Mouse (Mus musculus): Measurements from ENCODE around the gene Adra2c. TPM values are rescaled to one million over a fixed set of nuclear protein-coding genes. Genes with fewer than 3 reads are reported as not detected.

The Adra2c gene
- total and polyA plus RNA-seq, 3 experiments = 0.43 to 0.52 (median 0.43) TPM

DNA sequence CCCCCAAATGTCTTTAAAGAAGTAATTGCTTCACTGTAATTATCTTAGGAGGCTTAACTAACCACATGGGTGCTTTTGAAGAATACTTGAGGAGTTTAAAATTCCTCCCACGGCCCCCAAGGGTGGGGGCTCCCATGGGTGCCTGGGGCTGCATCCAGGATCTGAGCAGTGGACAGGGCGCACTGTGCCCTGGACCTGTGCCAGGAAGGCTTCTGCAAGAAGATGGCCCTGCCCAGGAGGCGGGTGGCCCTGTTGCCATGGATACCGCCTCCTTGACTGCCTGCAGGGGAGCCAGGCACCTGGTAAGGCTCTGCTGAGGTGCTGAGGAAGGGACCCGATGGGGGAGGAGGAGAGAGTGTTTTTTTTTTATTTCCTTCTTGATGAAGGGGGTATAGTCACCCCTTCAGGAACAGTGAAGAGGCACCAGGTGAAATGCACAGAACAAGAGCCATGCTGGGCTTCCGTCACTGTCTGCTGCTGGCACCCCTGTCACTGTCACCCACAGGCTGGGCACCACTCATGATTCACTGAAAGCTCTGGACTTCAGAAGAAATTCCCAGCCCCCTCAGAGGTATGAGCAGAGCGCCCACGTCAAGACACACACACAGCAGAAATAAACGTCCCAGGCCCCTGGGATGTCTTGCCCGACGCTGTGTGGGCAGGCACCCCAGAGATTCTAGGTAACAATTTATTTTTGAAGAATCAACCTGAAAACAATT lies 32.4 kb upstream of the Adra2c start:
- Histone ChIP-seq H3K79me2 (replicated peaks; ENCODE audit: control insufficient read depth, insufficient read depth, low read length) (no peaks in the 10 kb centered on the region), H3K27me3 (ENCODE audit: control insufficient read depth, insufficient read depth, low read length) (no peaks in the 10 kb centered on the region), H3K4me1 (ENCODE audit: control insufficient read depth, insufficient read depth, low read length) (no peaks in the 10 kb centered on the region), H3K4me3 (no peak overlapping the region), H3K9ac (ENCODE audit: low read depth, low read length) (no peak overlapping the region), H3K36me3 (ENCODE audit: control insufficient read depth, insufficient read depth, low read length) (no peaks in the 10 kb centered on the region), H3K27ac (no peak overlapping the region)
- WGBS = 47% methylated on average over 11 of the region's 11 CpGs
- TF ChIP-seq POLR2A (IDR thresholded peaks at IDR 0.05; ENCODE audit: insufficient read depth, low read depth, low read length) (no peak), CTCF (IDR thresholded peaks at IDR 0.05) (no peak), EP300 (IDR thresholded peaks at IDR 0.05; ENCODE audit: insufficient read depth, low read depth, low read length) (no peak)
- intact Hi-C loops (cut with DNase I) = loop anchor here (5.0 kb wide), 1 partner anchor 102 kb away; no protein-coding TSS in a partner anchor
- DNase-seq = no peak

DNA sequence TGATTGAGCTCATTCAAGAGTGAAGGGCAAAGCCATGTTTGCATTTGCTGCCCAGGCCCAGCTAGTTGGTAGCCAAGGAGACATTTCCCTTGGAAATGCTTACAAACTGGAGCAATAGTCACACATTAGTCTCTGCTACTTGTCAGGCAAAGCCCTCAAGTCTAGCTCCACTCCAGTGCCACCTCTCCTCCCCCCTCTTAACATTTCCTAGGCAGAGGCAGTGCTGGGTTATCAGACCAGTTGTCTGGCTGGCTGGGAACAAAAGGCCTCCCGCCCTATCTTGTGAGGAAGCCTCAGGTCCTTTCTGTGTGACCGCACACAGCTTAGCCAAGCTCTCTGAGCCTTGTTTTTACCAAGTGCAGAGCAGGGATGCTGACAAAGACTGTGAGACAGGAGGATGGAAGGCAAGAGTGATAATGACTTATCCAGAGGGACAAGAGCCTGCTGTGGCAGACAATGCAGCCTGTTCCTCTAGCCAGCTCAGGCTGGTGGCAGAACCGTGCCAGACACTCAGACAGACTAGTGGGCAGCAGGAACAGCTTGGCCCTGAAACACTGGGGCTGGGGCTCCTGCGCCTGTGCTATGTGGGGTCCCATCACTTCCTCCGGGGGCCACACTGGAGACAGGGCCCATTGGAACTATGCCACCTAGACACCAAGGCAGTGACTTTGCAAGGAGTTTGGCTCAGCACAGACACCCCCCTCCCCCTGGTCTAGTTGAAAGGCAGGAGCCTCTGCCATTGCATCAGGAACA lies 23.0 kb upstream of the Adra2c start:
- no peak overlapping the region for H3K4me3 ChIP-seq
- DNase-seq = no peak
- no peak overlapping the region for H3K27ac ChIP-seq
- H3K36me3 ChIP-seq (ENCODE audit: control insufficient read depth, insufficient read depth, low read length) = no peaks in the 10 kb centered on the region
- H3K27me3 ChIP-seq (ENCODE audit: control insufficient read depth, insufficient read depth, low read length) = peaks cover 1% of the 10 kb centered on the region; the same call in 1 of the 2 replicates
- WGBS = 43% methylated on average over 5 of the region's 5 CpGs
- intact Hi-C loops (cut with DNase I) = no loop called here
- H3K4me1 ChIP-seq (ENCODE audit: control insufficient read depth, insufficient read depth, low read length) = no peaks in the 10 kb centered on the region
- H3K9ac ChIP-seq (ENCODE audit: low read depth, low read length) = no peak overlapping the region
- no peaks in the 10 kb centered on the region for H3K79me2 ChIP-seq (replicated peaks; ENCODE audit: control insufficient read depth, insufficient read depth, low read length)
- TF ChIP-seq EP300 (IDR thresholded peaks at IDR 0.05; ENCODE audit: insufficient read depth, low read depth, low read length) (no peak), CTCF (IDR thresholded peaks at IDR 0.05) (no peak), POLR2A (IDR thresholded peaks at IDR 0.05; ENCODE audit: insufficient read depth, low read depth, low read length) (no peak)

DNA sequence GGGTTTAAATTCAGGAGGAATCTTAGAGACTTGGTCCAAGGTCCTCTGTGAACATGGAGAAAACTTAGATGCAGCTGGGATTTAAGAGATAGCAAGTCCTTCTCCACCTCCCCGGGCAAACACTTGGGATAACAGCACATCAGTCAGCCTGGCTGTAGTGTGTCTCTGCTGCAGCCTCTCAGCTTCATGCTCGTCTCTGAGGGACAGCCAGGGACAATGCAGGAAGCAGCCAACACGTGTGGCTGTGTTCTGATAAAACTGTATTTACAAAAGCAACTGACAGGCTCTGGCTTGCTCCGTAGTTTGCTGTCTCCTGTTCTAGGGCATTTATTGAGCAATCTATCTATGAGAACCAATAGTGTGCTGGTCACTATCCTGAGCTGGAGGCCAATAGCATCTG lies 14.4 kb upstream of the Adra2c start:
- 13% methylated on average over 4 of the region's 4 CpGs for WGBS
- no peak for TF ChIP-seq EP300 (IDR thresholded peaks at IDR 0.05; ENCODE audit: insufficient read depth, low read depth, low read length)
- no peak for TF ChIP-seq CTCF (IDR thresholded peaks at IDR 0.05)
- no peak for TF ChIP-seq POLR2A (IDR thresholded peaks at IDR 0.05; ENCODE audit: insufficient read depth, low read depth, low read length)
- no peak overlapping the region for H3K9ac ChIP-seq (ENCODE audit: low read depth, low read length)
- H3K4me1 ChIP-seq (ENCODE audit: control insufficient read depth, insufficient read depth, low read length) = no peaks in the 10 kb centered on the region
- no peak for DNase-seq
- no peak overlapping the region for H3K27ac ChIP-seq
- no peaks in the 10 kb centered on the region for H3K79me2 ChIP-seq (replicated peaks; ENCODE audit: control insufficient read depth, insufficient read depth, low read length)
- no peaks in the 10 kb centered on the region for H3K36me3 ChIP-seq (ENCODE audit: control insufficient read depth, insufficient read depth, low read length)
- H3K27me3 ChIP-seq (ENCODE audit: control insufficient read depth, insufficient read depth, low read length) = no peaks in the 10 kb centered on the region
- no peak overlapping the region for H3K4me3 ChIP-seq
- intact Hi-C loops (cut with DNase I) = no loop called here

DNA sequence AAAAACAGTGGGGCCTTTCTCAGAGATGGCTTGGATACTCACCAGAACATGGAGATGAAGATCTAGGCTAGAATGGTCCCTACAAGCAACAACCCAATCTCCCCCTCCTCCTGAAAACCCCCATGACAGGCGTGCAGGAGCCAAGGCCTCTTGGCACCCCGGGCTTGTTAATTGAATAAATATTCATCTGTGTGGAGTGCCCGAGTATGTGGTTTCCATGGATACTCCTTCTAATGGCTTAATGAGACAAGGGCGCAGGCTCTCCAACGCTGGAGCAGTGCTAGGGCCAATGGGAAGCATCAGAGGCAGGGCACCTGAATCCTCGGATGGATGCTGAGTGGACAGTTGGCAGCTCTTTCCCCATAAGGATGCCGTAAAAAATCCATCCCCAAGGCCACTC lies 10.6 kb upstream of the Adra2c start:
- H3K4me1 ChIP-seq (ENCODE audit: control insufficient read depth, insufficient read depth, low read length) = no peaks in the 10 kb centered on the region
- no peak overlapping the region for H3K27ac ChIP-seq
- H3K27me3 ChIP-seq (ENCODE audit: control insufficient read depth, insufficient read depth, low read length) = no peaks in the 10 kb centered on the region
- DNase-seq = no peak
- H3K9ac ChIP-seq (ENCODE audit: low read depth, low read length) = no peak overlapping the region
- no peaks in the 10 kb centered on the region for H3K36me3 ChIP-seq (ENCODE audit: control insufficient read depth, insufficient read depth, low read length)
- no peaks in the 10 kb centered on the region for H3K79me2 ChIP-seq (replicated peaks; ENCODE audit: control insufficient read depth, insufficient read depth, low read length)
- TF ChIP-seq EP300 (IDR thresholded peaks at IDR 0.05; ENCODE audit: insufficient read depth, low read depth, low read length) = no peak
- no peak for TF ChIP-seq CTCF (IDR thresholded peaks at IDR 0.05)
- no peak for TF ChIP-seq POLR2A (IDR thresholded peaks at IDR 0.05; ENCODE audit: insufficient read depth, low read depth, low read length)
- 75% methylated on average over 7 of the region's 7 CpGs for WGBS
- intact Hi-C loops (cut with DNase I) = no loop called here
- H3K4me3 ChIP-seq = no peak overlapping the region

DNA sequence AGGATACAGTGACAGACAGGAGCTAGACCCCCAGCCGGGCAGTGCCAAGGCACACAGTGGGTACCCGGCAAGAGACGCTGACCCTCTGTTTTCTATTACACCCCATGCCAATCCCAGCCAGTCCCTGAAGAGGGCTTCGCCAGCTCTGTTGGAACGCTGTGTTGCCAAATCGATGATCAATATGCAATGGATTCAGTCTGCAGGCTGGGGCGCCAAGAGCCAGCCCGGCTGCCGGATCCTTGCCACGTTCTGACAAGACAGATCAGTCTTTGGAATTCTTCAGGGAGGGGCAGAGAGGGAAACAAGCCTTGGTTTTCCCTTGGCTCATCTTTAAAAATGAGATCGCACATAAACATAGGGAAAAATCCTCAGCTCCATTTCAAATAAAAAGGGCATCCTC lies 2.8 kb upstream of the Adra2c start:
- intact Hi-C loops (cut with DNase I) = loop anchor here (5.0 kb wide), 2 partner anchors 72 to 88 kb away; no protein-coding TSS in a partner anchor
- DNase-seq = no peak
- H3K36me3 ChIP-seq (ENCODE audit: control insufficient read depth, insufficient read depth, low read length) = no peaks in the 10 kb centered on the region
- H3K4me1 ChIP-seq (ENCODE audit: control insufficient read depth, insufficient read depth, low read length) = no peaks in the 10 kb centered on the region
- H3K27ac ChIP-seq = no peak overlapping the region
- H3K4me3 ChIP-seq = no peak overlapping the region
- H3K27me3 ChIP-seq (ENCODE audit: control insufficient read depth, insufficient read depth, low read length) = peaks cover 2% of the 10 kb centered on the region
- no peak for TF ChIP-seq EP300 (IDR thresholded peaks at IDR 0.05; ENCODE audit: insufficient read depth, low read depth, low read length)
- TF ChIP-seq CTCF (IDR thresholded peaks at IDR 0.05) = no peak
- no peak for TF ChIP-seq POLR2A (IDR thresholded peaks at IDR 0.05; ENCODE audit: insufficient read depth, low read depth, low read length)
- H3K79me2 ChIP-seq (replicated peaks; ENCODE audit: control insufficient read depth, insufficient read depth, low read length) = no peaks in the 10 kb centered on the region
- no peak overlapping the region for H3K9ac ChIP-seq (ENCODE audit: low read depth, low read length)
- 74% methylated on average over 11 of the region's 11 CpGs for WGBS

All from heart, adult 2 months (tissue).